Mouse (Mus musculus): Measurements from ENCODE around the gene Rpl18a. TPM values are rescaled to one million over a fixed set of nuclear protein-coding genes. Genes with fewer than 3 reads are reported as not detected.

Rpl18a gene
- 2,266 and 2,767 TPM in 2 replicates for polyA plus RNA-seq (2016; fragmentation: Nextera tagmentation; extraction: Ambion mirVana)

DNA sequence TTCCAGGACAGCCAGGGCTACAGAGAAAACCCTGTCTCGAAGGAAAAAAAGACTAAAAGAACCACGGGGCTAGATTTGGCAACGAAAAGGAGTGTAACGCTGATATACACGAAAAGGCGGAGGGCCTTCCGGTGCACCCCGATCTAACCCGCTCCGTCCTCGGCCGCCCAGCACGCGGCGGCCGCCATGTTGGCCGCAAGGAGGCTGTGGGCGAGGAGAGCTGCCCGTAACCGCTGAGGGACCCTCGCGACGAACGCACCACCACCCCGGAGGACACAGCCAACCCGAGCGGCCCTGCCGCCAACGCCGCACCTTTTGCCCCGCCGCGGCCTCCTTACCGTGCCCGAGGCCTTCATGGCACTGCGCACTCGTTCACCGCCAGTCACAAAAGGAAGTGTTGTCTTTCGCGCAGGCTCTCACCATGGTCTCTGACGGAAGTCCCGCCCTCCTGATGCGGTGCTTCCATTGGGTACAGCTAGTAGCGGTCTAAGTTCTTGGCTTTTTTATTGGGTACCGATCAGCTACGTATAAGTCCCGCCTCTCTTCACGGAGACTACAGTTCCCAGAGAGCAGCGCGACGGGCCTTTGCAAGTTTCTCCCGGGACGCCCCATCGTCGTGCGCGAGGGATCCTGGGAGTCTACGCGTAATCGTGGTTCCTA, at the start of gene Rpl18a:
Gene Rpl18a, minus strand, starts transcription at position 392 of the 660 bp plus-strand sequence.
- peak within 1 kb of the TSS; percentile 86 for H3K9ac ChIP-seq
- WGBS: under 1% methylated on average over 60 of the region's 60 CpGs
- peaks cover 29% of the 10 kb centered on the region for H3K36me3 ChIP-seq
- peak; percentile 97 for ATAC-seq (ENCODE audit: low FRiP score)
- H3K27me3 ChIP-seq: peaks cover 38% of the 10 kb centered on the region
- peak within 1 kb of the TSS; percentile 66 for H3K27ac ChIP-seq
- peak within 1 kb of the TSS; percentile 93 for H3K4me2 ChIP-seq (replicated peaks)
- H3K4me1 ChIP-seq: peaks cover 28% of the 10 kb centered on the region
- peak within 1 kb of the TSS; percentile 85 for H3K4me3 ChIP-seq
- H3K9me3 ChIP-seq (replicated peaks): no peaks in the 10 kb centered on the region

DNA sequence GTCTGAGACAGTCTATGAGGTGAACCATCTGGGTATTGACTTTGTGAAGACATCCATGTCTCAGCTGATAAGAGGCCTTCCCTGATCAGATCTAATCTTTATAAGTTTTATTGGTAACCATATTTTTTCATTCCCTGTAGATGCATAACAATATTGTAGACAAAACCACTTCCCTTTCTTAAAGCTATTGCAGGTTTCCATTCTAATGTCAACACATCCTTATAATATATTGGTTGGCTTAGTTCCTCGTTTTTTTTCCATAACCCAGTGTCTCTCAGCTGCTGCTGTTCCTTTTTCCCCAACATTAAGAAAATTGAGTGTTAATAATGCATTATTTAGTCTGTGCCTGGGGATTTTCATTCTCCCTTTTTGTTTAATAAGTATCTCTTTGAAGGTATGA, 46.0 kb upstream of the Rpl18a start:
- Histone ChIP-seq H3K9me3 (replicated peaks) (no peaks in the 10 kb centered on the region), H3K4me2 (replicated peaks) (no peak overlapping the region), H3K36me3 (no peaks in the 10 kb centered on the region), H3K9ac (no peak overlapping the region), H3K27ac (no peak overlapping the region), H3K4me1 (no peaks in the 10 kb centered on the region), H3K4me3 (no peak overlapping the region), H3K27me3 (no peaks in the 10 kb centered on the region)
- ATAC-seq (ENCODE audit: low FRiP score): no peak
- 47% methylated on average over 1 of the region's 1 CpGs for WGBS

DNA sequence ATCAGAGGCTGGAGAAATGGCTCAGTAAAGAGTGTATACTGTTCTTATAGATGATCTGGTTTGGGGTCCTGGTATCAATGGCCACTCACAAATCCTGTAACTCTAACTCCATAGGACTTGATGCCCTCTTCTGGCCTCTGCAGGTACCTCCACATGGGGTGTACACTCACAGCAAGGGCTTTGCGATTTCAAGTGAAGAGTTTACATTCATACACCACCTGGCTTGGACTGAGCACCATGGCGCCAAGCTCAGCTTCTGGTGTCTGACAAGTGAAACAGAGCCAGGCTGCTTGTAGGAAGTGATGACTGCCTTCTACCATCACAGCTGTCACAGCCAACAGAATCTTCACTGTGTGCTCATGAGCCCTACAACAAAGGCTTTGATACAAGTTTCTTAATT, 44.3 kb upstream of the Rpl18a start:
- Histone ChIP-seq H3K36me3 (no peaks in the 10 kb centered on the region), H3K4me1 (no peaks in the 10 kb centered on the region), H3K4me2 (replicated peaks) (no peak overlapping the region), H3K4me3 (no peak overlapping the region), H3K27ac (no peak overlapping the region), H3K27me3 (no peaks in the 10 kb centered on the region), H3K9ac (no peak overlapping the region), H3K9me3 (replicated peaks) (no peaks in the 10 kb centered on the region)
- ATAC-seq (ENCODE audit: low FRiP score): no peak
- 65% methylated on average over 2 of the region's 2 CpGs for WGBS

DNA sequence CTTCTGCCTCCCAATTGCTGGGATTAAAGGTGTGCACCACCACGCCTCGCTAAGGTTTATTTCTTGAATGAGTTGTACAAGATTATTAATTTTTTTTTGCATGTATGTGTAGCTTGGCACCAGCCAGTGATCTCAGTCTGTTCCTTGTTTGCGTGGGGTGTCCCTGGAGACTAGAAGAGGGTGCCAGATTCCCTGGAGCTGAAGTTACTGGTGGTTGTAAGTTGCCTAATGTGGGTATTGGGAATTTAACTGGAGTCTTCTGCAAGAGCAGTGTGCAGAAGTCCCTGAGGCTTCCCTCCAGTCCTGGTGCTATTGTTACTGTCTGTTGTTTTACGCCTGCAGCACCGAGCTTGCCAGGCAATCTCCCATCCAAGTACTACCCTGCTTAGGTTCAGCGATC, 40.0 kb upstream of the Rpl18a start:
- H3K27me3 ChIP-seq: no peaks in the 10 kb centered on the region
- 0 out of 2 replicates have a peak, but pooled peaks cover 1% of the 10 kb centered on the region for H3K36me3 ChIP-seq
- no peaks in the 10 kb centered on the region for H3K9me3 ChIP-seq (replicated peaks)
- no peaks in the 10 kb centered on the region for H3K4me1 ChIP-seq
- 84% methylated on average over 6 of the region's 6 CpGs for WGBS
- no peak overlapping the region for H3K4me2 ChIP-seq (replicated peaks)
- no peak overlapping the region for H3K9ac ChIP-seq
- H3K4me3 ChIP-seq: no peak overlapping the region
- ATAC-seq (ENCODE audit: low FRiP score): no peak
- no peak overlapping the region for H3K27ac ChIP-seq

DNA sequence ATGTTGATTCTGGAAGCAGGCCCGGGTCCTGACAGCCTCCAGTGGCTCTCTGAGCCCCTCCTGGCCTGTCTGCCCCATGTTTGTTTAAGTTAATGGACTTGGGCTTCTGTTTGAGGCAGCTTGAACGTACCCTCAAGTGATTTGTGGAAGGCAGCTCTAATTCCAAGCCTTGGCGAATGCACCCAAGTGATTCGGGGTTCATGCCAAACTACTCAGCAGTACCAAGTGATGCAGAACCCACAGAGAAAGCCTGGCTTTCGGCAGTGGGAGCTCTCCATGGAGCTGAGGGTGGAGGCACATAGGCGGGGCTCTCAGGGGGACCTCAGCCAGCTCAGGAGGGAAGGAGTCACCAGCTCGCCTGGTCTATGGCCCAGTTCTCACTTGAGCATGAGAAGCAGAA, 37.6 kb upstream of the Rpl18a start:
- no peak overlapping the region for H3K27ac ChIP-seq
- ATAC-seq (ENCODE audit: low FRiP score): no peak
- no peak overlapping the region for H3K4me3 ChIP-seq
- H3K9me3 ChIP-seq (replicated peaks): no peaks in the 10 kb centered on the region
- peaks cover 14% of the 10 kb centered on the region for H3K36me3 ChIP-seq
- H3K4me2 ChIP-seq (replicated peaks): no peak overlapping the region
- H3K4me1 ChIP-seq: no peaks in the 10 kb centered on the region
- H3K27me3 ChIP-seq: no peaks in the 10 kb centered on the region
- H3K9ac ChIP-seq: no peak overlapping the region
- 76% methylated on average over 7 of the region's 7 CpGs for WGBS

DNA sequence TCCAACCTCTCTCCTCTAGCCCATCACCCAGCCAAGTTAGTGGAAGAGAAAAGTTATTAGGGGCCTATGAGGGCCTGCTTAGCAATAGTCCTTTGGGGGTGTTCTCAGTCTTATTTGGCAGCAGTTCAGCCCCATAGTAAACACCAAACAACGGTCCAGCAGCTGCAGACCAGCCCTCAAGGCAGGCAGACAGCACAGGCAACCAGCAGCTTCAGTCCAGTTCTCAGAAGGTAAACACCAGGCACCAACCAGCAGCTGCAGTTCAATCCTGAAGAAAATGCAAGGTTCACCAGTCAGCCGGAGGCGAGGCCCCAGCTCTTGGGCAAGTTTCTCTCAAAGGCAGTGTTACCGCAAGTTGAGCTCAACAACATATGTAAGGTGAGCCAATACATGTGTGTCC, 35.8 kb upstream of the Rpl18a start:
- no peak overlapping the region for H3K4me3 ChIP-seq
- H3K36me3 ChIP-seq: peaks cover 14% of the 10 kb centered on the region
- no peaks in the 10 kb centered on the region for H3K27me3 ChIP-seq
- no peak overlapping the region for H3K4me2 ChIP-seq (replicated peaks)
- H3K9me3 ChIP-seq (replicated peaks): no peaks in the 10 kb centered on the region
- 91% methylated on average over 4 of the region's 4 CpGs for WGBS
- no peak overlapping the region for H3K9ac ChIP-seq
- no peaks in the 10 kb centered on the region for H3K4me1 ChIP-seq
- ATAC-seq (ENCODE audit: low FRiP score): no peak
- no peak overlapping the region for H3K27ac ChIP-seq

DNA sequence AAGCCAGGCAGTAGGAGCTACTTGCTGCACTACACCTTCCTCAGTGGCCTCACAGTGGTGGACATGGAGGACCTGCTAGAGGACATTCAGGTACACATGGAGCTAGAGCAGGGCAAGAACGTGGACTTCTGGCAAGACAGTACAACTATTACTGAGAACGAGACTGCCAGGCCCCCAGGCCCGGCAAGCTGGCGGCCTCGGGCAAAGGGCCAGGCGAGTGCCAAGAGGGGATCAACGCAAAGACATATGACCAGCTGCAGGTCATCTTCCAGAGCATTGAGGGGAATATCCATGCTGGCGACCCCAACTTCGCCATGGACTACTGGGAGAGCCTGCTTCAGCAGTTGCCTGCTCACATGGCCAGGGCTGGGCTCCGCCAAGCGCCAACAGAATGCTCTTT, 34.5 kb upstream of the Rpl18a start:
- no peak for ATAC-seq (ENCODE audit: low FRiP score)
- Histone ChIP-seq H3K4me3 (no peak overlapping the region), H3K4me2 (replicated peaks) (no peak overlapping the region), H3K9me3 (replicated peaks) (no peaks in the 10 kb centered on the region), H3K9ac (no peak overlapping the region), H3K4me1 (no peaks in the 10 kb centered on the region), H3K27ac (no peak overlapping the region), H3K27me3 (no peaks in the 10 kb centered on the region), H3K36me3 (peaks cover 14% of the 10 kb centered on the region)
- 93% methylated on average over 11 of the region's 11 CpGs for WGBS

DNA sequence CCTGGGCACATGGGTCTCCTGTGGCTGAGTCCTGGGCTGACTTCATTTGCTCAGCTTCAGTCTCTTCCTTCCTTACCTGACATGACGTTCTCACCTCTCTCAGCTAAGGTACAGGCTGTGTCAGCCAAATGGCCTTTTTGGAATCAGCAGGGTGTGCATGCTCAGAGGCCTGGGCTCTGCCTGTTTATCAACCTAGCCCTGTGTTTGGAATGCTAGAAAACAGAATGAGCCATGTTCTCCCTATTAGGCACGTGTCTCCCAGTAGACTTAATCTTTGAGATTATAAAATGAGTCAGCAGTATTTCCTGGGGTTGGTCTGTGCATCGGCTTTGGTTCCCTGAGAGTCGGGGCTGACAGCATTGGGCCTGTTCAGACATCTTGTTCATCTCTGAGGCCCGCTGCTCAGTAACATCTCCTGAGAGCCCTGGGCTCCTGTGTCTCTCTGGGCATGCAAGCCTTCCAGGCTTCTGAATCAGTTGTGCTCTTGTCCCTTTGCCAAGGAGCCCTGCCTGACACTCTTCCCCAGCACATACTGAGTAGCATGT, 31.6 kb upstream of the Rpl18a start:
- 87% methylated on average over 5 of the region's 5 CpGs for WGBS
- ATAC-seq (ENCODE audit: low FRiP score): no peak
- Histone ChIP-seq H3K9me3 (replicated peaks) (no peaks in the 10 kb centered on the region), H3K27me3 (no peaks in the 10 kb centered on the region), H3K27ac (no peak overlapping the region), H3K36me3 (peaks cover 14% of the 10 kb centered on the region), H3K4me1 (no peaks in the 10 kb centered on the region), H3K4me2 (replicated peaks) (no peak overlapping the region), H3K9ac (no peak overlapping the region), H3K4me3 (no peak overlapping the region)

DNA sequence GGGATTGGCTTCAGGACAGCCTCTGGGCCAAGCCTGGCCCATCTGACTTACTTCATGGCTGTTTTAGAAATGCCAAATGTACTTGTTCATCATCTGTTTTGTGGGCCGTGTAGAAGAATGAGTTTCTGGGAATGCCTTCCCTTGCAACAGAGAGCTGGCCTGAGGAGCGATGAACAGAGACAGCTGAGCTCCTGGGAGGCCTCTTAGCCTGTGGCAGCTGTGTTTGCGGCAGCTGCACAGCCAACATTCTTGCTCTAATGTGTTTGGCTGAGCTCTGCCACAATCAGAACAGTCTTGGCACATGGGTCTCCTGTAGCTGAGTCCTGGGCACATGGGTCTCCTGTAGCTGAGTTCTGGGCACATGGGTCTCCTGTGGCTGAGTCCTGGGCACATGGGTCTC, 30.9 kb upstream of the Rpl18a start:
- Histone ChIP-seq H3K36me3 (peaks cover 14% of the 10 kb centered on the region), H3K27ac (no peak overlapping the region), H3K9ac (no peak overlapping the region), H3K9me3 (replicated peaks) (no peaks in the 10 kb centered on the region), H3K4me1 (no peaks in the 10 kb centered on the region), H3K4me3 (no peak overlapping the region), H3K27me3 (no peaks in the 10 kb centered on the region), H3K4me2 (replicated peaks) (no peak overlapping the region)
- 89% methylated on average over 3 of the region's 3 CpGs for WGBS
- ATAC-seq (ENCODE audit: low FRiP score): no peak

DNA sequence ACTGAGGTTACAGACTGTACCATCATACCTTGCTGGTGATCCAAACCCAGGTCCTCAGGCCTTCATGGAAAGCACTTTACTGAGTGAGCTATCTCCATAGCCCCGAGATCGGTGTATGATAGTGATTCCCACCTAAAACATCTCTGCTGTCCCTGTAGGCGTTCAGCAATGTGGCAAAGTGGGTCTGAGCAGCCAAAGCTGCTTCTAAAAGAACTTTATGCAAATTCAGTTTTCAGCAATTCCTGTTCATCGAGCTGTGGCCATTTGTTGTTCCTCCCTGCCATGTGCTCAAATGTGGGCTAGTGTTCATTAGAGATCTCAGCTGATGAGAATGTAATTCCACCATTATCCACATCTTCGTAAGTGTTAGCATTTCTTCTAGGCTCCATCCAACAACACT, 29.2 kb upstream of the Rpl18a start:
- ATAC-seq (ENCODE audit: low FRiP score): no peak

DNA sequence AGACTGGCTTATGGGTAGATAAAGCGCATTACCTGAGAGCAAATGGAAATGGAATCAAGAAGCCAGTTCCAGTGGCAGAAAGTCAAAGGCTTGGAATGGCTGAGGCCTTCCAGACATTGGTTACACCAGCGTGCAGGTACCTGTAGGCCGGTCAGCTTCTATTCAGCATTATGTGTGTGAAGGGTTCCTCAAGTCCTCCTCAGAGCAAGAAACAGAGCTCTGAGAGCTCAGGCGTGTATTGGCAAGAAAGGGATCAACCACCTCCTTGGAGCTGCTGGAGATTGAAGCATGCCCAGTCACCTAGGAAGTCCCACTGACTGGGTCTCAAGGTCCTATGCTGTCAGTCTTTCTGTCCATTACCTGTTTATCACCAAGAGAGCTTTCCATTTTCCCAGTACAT, 28.5 kb upstream of the Rpl18a start:
- H3K27ac ChIP-seq: no peak overlapping the region
- H3K36me3 ChIP-seq: peaks cover 12% of the 10 kb centered on the region
- H3K4me2 ChIP-seq (replicated peaks): no peak overlapping the region
- 89% methylated on average over 4 of the region's 4 CpGs for WGBS
- H3K9ac ChIP-seq: no peak overlapping the region
- no peaks in the 10 kb centered on the region for H3K9me3 ChIP-seq (replicated peaks)
- ATAC-seq (ENCODE audit: low FRiP score): no peak
- H3K4me1 ChIP-seq: no peaks in the 10 kb centered on the region
- no peak overlapping the region for H3K4me3 ChIP-seq
- H3K27me3 ChIP-seq: no peaks in the 10 kb centered on the region

More for the DNA sequence above, 29.2 kb upstream of the Rpl18a start:
- H3K36me3 ChIP-seq: peaks cover 12% of the 10 kb centered on the region
- no peak overlapping the region for H3K4me3 ChIP-seq
- H3K4me1 ChIP-seq: no peaks in the 10 kb centered on the region
- no peak overlapping the region for H3K4me2 ChIP-seq (replicated peaks)
- no peaks in the 10 kb centered on the region for H3K27me3 ChIP-seq
- no peak overlapping the region for H3K9ac ChIP-seq
- no peak overlapping the region for H3K27ac ChIP-seq
- H3K9me3 ChIP-seq (replicated peaks): no peaks in the 10 kb centered on the region
- WGBS: 89% methylated on average over 5 of the region's 5 CpGs

DNA sequence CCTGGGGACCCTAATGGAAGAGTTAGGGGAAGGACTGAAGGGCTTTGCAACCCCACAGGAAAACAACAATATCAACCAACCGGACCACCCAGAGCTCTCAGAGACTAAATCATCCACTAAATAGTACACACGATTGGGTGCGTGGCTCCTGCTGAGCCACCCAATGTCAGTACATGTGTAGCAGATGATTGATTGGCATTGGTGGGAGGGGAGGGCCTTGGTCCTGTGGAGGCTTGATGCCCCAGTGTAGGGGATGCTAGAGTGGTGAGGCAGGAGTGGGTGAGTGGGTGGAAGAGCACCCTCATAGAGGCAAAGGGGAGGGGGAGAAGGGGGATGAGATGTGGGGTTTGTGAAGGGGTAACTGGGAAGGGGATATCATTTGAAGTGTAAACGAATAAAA, 26.9 kb upstream of the Rpl18a start:
- Histone ChIP-seq H3K27ac (no peak overlapping the region), H3K4me2 (replicated peaks) (no peak overlapping the region), H3K36me3 (peaks cover 17% of the 10 kb centered on the region), H3K27me3 (no peaks in the 10 kb centered on the region), H3K4me1 (no peaks in the 10 kb centered on the region), H3K9me3 (replicated peaks) (no peaks in the 10 kb centered on the region), H3K9ac (no peak overlapping the region), H3K4me3 (no peak overlapping the region)
- ATAC-seq (ENCODE audit: low FRiP score): no peak
- 85% methylated on average over 4 of the region's 4 CpGs for WGBS
